Mouse (Mus musculus) embryonic facial prominence, embryonic 13.5 days (tissue): Measurements from ENCODE around the gene Lrrtm4. TPM values are rescaled to one million over a fixed set of nuclear protein-coding genes. Genes with fewer than 3 reads are reported as not detected.

Experiments
- ATAC-seq: fragments of 200-750 bp; cut with Nextera tagmentation; 2 replicates; pipeline ENCODE4 v1.8.0; 2017; ENCODE audit warnings: low read depth; ENCODE audit not compliant: insufficient number of reproducible peaks, insufficient read depth, low FRiP score, low TSS enrichment
- H3K27ac ChIP-seq: fragments of 300-500 bp; sonication (generic); 2 replicates; pipeline ENCODE4 v1.5.1; 2015; ENCODE audit warnings: moderate library complexity, mild to moderate bottlenecking, inconsistent platforms
- H3K27me3 ChIP-seq: fragments of 300-500 bp; sonication (generic); 2 replicates; pipeline ENCODE4 v1.6.1; 2015; ENCODE audit warnings: mild to moderate bottlenecking, inconsistent platforms
- H3K36me3 ChIP-seq: fragments of 300-500 bp; sonication (generic); 2 replicates; pipeline ENCODE4 v1.6.1; 2015; ENCODE audit warnings: mild to moderate bottlenecking, inconsistent platforms
- H3K4me1 ChIP-seq: fragments of 300-500 bp; sonication (generic); 2 replicates; pipeline ENCODE4 v1.6.1; 2015; ENCODE audit warnings: inconsistent platforms
- H3K4me2 ChIP-seq: fragments of 300-500 bp; sonication (generic); 2 replicates; pipeline ENCODE4 v1.6.1; 2015; ENCODE audit warnings: moderate library complexity, mild to moderate bottlenecking, inconsistent platforms
- H3K4me3 ChIP-seq: fragments of 300-500 bp; sonication (generic); 2 replicates; pipeline ENCODE4 v1.5.1; 2015; ENCODE audit warnings: mild to moderate bottlenecking, inconsistent platforms
- H3K9ac ChIP-seq: fragments of 300-500 bp; sonication (generic); 2 replicates; pipeline ENCODE4 v1.6.1; 2015; ENCODE audit warnings: mild to moderate bottlenecking, inconsistent platforms
- H3K9me3 ChIP-seq: fragments of 300-500 bp; sonication (generic); 2 replicates; pipeline ENCODE4 v1.6.1; 2016; ENCODE audit warnings: inconsistent platforms
- WGBS: fragments of 180-500 bp; shearing (Covaris S2); methylation state at CpG from one replicate; pipeline ENCODE4 v1.1.7; 2015; ENCODE audit warnings: mixed read lengths; 5-methylcytosine and 5-hydroxymethylcytosine counted together
- polyA plus RNA-seq: library from polyadenylated mRNA; unstranded; fragments of >200 nt; fragmentation: Nextera tagmentation; extraction: Ambion mirVana; gene quantifications from 2 replicates; pipeline ENCODE4 v1.2.1, GENCODE M21; 2015

Lrrtm4 gene
- polyA plus RNA-seq, 1 experiment from 2014 or later = 3.7 TPM

DNA sequence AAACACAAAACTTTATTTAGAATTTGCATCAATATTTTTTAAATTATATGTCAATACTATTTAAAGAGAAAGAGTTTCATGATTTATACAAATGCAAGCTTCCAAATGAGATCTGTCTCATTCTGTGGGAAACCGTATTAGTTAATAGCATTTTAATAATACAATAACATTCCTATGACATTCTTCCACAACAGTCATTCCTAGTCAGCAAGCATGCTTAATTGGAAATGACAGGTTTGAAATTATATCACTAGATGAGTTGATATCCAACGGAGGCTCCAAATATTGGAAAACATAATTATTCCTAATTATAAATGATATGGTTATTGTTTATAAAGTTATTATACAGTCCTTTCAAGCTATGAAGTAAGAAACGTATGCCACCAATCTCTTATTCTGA is 714.7 kb downstream of the Lrrtm4 start:
- Histone ChIP-seq H3K36me3 (no peaks in the 10 kb centered on the region), H3K27me3 (no peaks in the 10 kb centered on the region), H3K27ac (no peak overlapping the region), H3K4me3 (no peak overlapping the region), H3K9me3 (no peaks in the 10 kb centered on the region), H3K4me1 (no peaks in the 10 kb centered on the region), H3K9ac (no peak overlapping the region), H3K4me2 (no peak overlapping the region)
- ATAC-seq = no peak
- 64% methylated on average over 3 of the region's 3 CpGs for WGBS

DNA sequence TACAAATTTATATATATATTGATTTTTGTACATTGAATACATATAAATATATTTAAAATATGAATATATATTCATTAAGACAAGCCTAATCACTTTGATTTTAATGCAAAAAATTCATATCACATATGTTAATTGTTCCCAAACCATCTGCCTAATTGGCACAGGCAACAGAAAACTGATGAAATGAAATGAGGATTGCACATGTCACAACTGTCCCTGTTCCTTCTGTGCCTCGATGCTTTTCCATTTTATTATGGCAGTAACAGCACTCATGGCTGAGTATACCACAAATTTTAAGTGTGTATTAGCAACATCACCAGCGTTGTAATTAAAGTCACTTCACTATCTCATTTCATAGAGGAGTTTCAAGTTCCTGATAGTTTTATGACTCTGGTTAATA is 732.1 kb downstream of the Lrrtm4 start:
- no peaks in the 10 kb centered on the region for H3K27me3 ChIP-seq
- no peak overlapping the region for H3K9ac ChIP-seq
- H3K27ac ChIP-seq = no peak overlapping the region
- no peak for ATAC-seq
- no peaks in the 10 kb centered on the region for H3K36me3 ChIP-seq
- H3K4me1 ChIP-seq = no peaks in the 10 kb centered on the region
- 79% methylated on average over 2 of the region's 2 CpGs for WGBS
- H3K9me3 ChIP-seq = no peaks in the 10 kb centered on the region
- no peak overlapping the region for H3K4me3 ChIP-seq
- H3K4me2 ChIP-seq = no peak overlapping the region

DNA sequence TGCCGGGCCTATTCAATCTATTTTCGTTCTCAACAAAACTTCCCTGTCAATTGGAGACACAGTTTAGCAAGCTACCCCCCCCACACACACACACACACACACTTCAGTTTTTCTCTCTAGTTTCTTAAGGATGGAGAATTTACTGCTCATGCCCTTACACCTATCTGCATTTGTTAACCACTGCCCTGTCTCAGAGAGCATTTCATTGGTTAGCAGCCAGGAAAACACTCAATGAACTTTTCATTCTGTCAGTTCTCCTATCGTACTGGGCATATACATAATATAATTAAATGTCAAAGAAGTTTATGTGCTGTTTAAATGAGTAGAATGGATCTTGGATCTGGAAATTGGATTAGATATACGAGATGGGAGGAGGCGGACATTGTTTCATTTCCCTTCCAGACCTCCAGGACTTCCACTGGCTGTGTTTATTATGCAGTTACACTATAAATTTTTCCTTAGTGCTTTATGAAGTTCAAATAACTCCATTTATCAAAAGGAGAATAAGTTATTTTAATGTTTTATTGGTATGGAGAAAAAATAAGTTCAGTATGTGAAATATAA is 742.0 kb downstream of the Lrrtm4 start:
- Histone ChIP-seq H3K4me2 (no peak overlapping the region), H3K4me1 (no peaks in the 10 kb centered on the region), H3K9me3 (no peaks in the 10 kb centered on the region), H3K27ac (no peak overlapping the region), H3K9ac (no peak overlapping the region), H3K27me3 (no peaks in the 10 kb centered on the region), H3K36me3 (no peaks in the 10 kb centered on the region), H3K4me3 (no peak overlapping the region)
- WGBS = 72% methylated on average over 5 of the region's 5 CpGs
- no peak for ATAC-seq

DNA sequence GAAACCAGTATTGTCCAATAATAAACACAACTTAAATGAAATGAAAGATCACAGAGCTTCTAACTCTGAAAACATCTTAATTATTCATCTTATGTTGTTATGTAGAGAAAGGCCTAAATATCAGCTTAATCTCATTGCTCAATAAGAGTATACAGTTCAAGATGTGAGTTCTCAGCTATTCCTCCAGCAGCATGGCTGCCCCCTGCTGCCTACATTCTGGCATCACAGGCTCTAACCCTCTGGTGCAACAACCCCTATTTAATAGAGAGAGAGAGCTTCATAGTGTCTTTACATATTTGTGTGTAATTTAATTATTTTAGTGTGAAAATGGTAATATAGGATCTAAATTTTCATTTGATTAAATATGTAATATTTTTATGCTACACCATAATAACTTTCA is 767.6 kb downstream of the Lrrtm4 start:
- no peaks in the 10 kb centered on the region for H3K4me1 ChIP-seq
- H3K9me3 ChIP-seq = no peaks in the 10 kb centered on the region
- ATAC-seq = no peak
- no peak overlapping the region for H3K9ac ChIP-seq
- H3K4me3 ChIP-seq = no peak overlapping the region
- no peak overlapping the region for H3K4me2 ChIP-seq
- H3K36me3 ChIP-seq = no peaks in the 10 kb centered on the region
- H3K27me3 ChIP-seq = no peaks in the 10 kb centered on the region
- no peak overlapping the region for H3K27ac ChIP-seq

DNA sequence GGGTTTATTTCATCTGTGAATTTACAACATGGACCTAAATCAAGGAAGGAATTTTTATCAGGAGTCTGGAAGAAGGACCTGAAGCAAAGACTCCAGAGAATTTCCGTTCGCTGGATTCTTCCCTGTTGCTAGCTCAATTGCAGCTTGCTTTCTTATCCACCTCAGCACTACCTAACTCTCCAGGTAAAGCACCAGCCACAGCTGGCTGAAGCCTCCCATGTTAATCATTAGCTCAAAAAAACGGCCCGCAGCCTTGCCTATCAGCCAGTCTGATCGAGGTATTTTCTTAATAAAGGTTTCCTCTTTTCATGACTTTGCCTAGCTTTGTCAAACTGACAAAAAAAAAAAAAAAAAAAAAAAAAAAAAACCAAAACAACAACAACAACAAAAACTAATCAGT is 805.1 kb downstream of the Lrrtm4 start:
- H3K9me3 ChIP-seq = no peaks in the 10 kb centered on the region
- no peak overlapping the region for H3K27ac ChIP-seq
- no peaks in the 10 kb centered on the region for H3K4me1 ChIP-seq
- no peaks in the 10 kb centered on the region for H3K36me3 ChIP-seq
- H3K4me2 ChIP-seq = no peak overlapping the region
- no peak overlapping the region for H3K9ac ChIP-seq
- 88% methylated on average over 5 of the region's 5 CpGs for WGBS
- H3K27me3 ChIP-seq = no peaks in the 10 kb centered on the region
- no peak for ATAC-seq
- H3K4me3 ChIP-seq = no peak overlapping the region

DNA sequence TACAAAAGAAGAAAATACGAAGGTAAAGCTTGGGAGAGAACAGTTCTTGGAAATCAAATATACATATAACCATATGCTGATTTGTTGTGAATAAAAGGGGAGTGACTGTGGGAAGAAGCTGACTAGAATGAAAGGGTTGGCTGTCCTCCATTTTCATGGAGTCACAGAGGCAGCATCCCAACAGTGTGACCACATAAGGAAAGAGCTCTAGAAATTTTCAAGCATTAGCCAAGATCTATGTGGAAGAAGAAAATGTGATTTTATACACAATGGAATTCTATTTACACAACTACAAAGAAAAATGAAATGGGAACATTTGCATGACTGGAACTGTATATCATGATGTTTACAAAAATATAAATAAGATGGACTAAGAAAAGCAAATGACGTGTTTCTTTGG is 821.1 kb downstream of the Lrrtm4 start:
- 81% methylated on average over 2 of the region's 2 CpGs for WGBS
- Histone ChIP-seq H3K27ac (no peak overlapping the region), H3K4me2 (no peak overlapping the region), H3K4me1 (no peaks in the 10 kb centered on the region), H3K9me3 (no peaks in the 10 kb centered on the region), H3K27me3 (no peaks in the 10 kb centered on the region), H3K4me3 (no peak overlapping the region), H3K9ac (no peak overlapping the region), H3K36me3 (no peaks in the 10 kb centered on the region)
- ATAC-seq = no peak

DNA sequence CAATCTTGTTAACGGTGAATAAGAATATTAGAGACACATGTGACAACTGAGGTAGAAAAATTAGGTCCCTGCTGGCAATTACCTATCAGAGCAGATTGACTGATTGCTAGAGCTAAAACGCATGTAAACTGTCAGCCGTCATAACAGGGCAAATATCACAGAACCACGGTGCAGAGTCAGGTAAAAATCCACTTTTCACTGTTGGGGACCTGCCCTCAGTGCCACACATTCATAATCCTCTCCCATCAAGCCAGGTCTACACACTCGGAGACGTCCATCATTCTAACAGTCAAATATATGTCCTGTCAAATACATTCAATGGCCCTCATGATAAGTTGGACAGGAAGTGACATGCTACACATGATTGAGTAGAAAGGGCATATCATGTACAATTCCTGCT is 826.6 kb downstream of the Lrrtm4 start:
- no peaks in the 10 kb centered on the region for H3K9me3 ChIP-seq
- no peak for ATAC-seq
- no peak overlapping the region for H3K4me2 ChIP-seq
- WGBS = 67% methylated on average over 6 of the region's 6 CpGs
- H3K27me3 ChIP-seq = no peaks in the 10 kb centered on the region
- H3K4me1 ChIP-seq = no peaks in the 10 kb centered on the region
- no peak overlapping the region for H3K4me3 ChIP-seq
- H3K27ac ChIP-seq = no peak overlapping the region
- no peaks in the 10 kb centered on the region for H3K36me3 ChIP-seq
- H3K9ac ChIP-seq = no peak overlapping the region

DNA sequence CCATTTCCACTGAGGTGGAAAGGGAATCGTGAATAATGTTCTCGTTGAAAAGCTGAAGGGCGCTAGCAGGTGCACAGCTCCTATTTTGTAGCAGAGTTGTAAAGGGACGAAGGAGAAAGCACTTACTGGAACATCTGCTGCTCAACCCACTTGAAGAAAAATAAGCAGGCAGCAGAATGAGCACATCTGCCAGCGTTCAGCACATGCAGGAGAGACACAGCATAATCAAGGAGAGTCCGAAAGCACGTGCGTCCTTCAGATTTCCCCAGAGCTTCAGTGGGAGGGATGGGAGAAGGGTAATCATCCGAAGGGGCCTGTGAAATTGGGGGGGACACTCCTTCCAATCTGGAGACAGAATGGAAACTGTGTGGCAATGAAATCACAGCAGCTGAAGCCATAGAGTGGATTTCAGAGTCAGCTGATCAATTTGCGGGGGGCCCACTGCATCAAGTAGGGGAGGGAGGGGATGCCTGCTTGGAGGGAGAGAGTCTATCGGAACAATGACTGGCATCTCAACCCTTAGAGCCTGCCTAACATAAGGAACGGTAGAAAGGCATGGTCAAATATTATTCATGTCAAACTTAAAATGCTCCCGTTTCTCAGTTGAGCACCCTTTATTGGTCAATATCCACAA is 838.4 kb downstream of the Lrrtm4 start:
- no peak overlapping the region for H3K4me2 ChIP-seq
- ATAC-seq = no peak
- no peaks in the 10 kb centered on the region for H3K27me3 ChIP-seq
- H3K4me1 ChIP-seq = no peaks in the 10 kb centered on the region
- no peak overlapping the region for H3K4me3 ChIP-seq
- WGBS = 81% methylated on average over 13 of the region's 13 CpGs
- no peaks in the 10 kb centered on the region for H3K36me3 ChIP-seq
- no peak overlapping the region for H3K27ac ChIP-seq
- no peaks in the 10 kb centered on the region for H3K9me3 ChIP-seq
- no peak overlapping the region for H3K9ac ChIP-seq

Other genes starting within 250 kb of the Lrrtm4 start
- gene Gm20594, start 201.0 kb upstream of the Lrrtm4 start, polyA plus RNA-seq = not detected in 2 replicates